Mouse (Mus musculus) spleen, adult 18-20 months (tissue): ENCODE measurements at regions not wholly inside any gene's neighbourhood (a gene's known extent, or its start where the extent isn't known, plus 50 kb on each side); places are given as distances from the start of the nearest gene placed in this dataset.

Experiments used
- DNase-seq, 2 experiments: peaks; one replicate each; pipeline ENCODE4 v3.0.0; 2022; ENCODE audit warnings: mixed read lengths in 2 of 2

DNA sequence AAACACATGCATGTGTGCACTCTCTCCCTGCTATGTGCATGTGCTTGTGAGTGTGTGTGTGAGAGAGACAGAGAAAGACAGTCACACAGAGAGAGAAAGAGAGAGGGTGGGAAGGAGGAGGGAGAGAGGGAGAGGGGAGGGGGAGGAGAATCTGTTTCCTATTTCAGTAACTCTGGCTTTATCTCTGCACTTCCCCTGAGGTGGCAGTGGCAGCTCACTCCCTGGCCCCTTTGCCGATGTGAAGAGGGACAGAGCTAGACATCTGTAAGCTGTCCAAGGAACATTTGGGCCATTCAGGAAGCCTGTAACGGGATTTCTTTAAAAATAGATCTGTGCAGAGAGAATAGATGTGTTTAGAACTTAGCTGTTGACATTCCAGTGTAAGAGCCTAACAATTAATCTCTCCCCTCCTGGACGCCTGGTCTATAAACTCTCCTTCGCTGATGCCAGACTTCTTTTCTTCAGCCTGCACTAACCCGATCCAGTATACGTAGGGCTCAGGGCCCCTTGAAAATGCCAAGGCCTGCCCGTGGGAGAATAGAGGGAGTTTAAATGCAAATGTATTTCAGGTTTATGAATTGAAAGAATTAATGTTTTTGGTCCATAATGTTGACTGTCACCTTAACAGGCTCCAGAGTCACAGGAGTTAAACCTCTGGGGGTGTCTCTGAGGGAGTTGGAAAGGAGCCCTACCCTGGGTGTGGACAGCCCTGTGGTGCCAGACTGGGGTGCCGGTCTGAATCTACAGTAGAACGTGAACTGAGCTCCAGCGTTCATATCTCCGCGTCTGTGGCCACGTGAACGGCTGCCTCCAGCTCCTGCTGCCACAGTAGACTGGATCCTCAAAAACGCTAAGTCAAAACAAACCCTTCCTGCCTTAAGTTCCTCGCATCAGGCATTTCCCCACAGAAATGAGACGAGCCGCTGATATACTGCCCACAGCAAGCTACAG, 336.6 kb upstream of the Gm10131 start:
- DNase-seq, result no peak

DNA sequence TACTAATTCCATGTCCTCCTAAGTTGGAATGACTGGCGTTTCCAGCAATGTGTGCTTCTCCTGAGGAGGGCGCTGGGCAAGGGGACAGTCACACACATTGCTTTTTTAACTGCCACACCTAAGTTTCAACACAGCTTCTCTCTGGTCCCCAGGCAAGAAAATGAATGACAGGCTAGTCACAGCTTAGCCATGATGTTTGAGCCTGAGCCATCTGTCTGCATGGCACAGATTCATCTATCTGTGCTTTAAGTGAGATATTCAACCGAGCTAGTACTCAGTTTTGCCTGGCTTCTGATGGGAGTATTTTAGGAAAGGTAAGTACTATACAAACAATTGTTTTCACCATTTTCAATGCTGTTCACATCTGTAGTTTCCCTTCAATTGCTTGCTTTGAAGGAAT, 331.2 kb upstream of the Gm10131 start:
- DNase-seq, result no peak

DNA sequence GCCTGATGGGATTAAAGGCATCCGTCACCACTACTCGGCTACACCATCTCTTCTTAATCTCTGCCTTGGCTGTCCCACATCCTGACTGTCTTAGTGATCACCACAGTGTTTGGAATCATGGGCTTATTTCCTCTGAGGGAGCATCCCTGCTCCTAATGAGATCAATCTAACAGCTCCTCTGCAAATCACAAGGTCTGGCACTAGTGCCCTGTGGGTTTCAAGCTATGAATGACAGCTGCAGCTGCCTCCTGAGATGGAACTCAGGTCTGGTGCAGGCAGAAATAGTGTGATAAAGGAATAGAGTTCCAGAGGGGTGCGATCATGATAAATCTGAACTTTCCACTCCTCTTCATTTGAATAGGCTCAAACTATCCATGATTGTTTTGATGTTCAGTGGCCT, 330.2 kb upstream of the Gm10131 start:
- DNase-seq, result no peak

DNA sequence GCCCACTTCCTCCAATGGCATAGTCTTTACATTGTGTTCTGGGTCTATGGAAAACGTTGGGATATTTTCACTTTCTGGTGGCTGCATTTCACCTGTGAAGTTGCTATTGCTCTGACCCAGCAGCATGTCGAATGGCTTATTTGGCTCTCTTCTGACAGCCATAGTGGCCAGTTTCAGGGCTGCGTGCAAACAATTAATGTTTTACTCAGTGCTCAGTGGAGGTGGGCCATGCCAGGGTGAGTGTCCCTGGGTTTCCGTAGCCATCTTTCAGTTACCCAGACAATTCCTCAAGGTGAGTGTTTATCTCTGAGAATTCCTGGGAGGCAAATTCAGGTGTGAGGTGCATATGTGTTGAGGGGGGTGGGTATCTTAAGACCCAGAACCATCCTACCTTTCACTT, 329.2 kb upstream of the Gm10131 start:
- DNase-seq, result no peak

DNA sequence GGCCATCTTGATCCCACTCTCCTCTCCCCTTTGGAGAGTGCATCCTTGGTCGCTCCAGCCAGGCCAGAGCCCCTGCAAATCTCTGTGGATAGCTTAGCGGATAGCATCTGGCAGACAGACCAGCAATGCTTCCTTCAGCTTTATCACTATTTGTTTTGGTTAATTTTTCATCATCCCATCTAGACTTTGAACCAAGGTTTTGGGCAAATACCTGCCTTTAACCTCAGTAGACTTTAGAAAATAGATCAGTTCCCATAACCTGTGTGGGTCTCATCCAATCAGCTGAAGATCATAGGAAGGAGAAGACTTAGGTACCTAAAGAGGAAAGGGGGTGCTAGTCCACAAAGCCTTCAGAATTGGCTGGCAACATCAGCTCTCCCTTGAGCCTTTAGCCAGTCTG, 327.2 kb upstream of the Gm10131 start:
- no peak for DNase-seq

DNA sequence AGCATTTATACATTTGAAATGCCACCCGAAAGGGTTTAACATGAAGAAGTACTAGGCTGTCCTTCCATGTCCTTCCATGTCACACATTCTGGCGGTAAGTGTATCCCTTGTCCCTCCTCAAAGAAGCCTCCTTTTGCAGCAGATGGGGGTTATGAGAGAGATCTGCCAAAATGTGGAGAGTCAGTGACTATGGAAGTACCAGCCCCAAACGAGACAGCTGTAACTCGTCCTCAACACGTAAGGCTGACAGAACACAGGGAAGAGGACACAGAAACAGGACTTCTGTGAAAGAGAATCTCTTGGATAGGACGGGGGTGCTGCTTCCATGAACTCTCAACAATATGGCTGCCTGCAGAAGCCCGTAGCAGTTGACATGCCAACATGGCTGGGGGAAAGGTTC, 320.4 kb upstream of the Gm10131 start:
- DNase-seq, result no peak

DNA sequence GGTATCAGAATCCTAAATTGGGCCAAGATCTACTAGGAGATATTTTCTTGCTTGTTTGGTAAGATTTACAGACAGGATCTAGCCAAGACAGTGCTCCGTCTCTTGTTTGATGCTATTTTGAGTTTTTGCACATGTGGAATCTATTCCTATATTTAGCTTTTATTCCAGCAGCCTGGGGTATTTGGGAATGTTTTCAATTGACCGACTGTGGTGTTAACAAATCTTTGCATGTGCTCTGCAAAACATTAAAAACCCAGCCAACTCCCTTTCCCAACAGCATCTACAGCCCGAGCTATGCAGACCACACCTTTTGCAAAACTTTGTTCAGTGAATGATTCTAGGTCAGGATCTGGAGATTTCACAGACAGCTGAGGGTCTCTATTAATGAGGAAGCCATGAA, 317.7 kb upstream of the Gm10131 start:
- DNase-seq, result no peak

DNA sequence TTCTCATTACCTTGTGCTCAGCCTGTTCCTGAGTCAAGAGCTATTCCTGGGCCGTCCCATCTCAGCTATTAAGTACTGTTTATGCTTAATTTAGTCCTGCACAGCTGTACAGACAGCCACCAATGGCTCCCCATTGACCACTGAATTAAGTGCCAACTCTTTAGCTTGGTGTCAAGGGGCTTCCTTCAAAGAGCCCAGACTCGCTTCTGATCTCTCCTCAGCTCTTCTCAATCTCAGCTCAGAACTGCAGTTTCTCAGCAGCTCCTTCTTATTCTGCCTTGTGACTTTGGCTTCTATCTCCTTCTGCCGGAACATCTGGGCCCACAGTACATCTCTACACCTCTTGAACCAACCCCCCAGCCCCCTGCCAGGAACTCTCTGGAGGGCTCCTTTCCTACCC, 290.0 kb upstream of the Gm10131 start:
- DNase-seq, result no peak

DNA sequence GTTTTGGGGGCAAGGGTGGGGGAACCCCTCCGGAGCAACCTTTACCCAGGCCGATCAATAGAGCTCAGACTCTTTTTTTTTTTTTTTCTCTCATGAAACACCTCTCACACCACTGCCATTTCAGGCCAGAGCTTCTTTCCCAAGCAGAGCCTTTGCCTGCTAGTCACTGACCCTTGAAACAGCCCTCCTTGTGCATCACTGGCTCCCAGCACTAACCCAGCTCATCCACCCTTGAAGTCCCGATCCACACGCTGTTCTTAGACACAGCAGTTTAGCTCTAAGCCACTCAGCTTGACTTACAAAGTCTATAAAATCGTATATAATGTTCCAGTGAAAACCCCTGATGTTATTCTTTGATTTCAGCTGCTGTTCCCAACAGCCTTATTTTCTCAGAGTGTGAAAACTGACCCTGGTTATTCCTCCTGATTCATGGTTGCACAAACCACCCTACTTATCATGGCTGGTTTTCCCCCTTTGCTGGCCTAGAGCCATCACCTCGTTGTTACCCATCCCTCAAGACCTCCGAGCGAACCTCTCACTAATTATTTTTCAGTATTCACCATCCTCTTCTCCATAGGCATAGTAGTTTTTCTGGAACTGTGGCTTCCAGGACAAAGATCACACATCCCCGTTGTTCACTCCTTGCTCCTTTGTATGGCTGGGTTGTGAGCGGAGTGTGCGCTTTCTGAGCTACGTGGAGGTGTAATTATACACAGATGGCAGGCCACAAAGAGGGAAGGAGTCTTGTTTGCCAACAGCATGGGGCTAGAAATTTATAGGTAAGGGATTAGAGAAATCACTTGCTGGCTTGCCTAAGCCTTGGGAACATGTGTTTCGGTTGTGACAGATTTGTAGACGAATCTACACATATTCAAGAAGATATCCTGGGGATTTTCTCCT, 287.6 kb upstream of the Gm10131 start:
- DNase-seq, result no peak

DNA sequence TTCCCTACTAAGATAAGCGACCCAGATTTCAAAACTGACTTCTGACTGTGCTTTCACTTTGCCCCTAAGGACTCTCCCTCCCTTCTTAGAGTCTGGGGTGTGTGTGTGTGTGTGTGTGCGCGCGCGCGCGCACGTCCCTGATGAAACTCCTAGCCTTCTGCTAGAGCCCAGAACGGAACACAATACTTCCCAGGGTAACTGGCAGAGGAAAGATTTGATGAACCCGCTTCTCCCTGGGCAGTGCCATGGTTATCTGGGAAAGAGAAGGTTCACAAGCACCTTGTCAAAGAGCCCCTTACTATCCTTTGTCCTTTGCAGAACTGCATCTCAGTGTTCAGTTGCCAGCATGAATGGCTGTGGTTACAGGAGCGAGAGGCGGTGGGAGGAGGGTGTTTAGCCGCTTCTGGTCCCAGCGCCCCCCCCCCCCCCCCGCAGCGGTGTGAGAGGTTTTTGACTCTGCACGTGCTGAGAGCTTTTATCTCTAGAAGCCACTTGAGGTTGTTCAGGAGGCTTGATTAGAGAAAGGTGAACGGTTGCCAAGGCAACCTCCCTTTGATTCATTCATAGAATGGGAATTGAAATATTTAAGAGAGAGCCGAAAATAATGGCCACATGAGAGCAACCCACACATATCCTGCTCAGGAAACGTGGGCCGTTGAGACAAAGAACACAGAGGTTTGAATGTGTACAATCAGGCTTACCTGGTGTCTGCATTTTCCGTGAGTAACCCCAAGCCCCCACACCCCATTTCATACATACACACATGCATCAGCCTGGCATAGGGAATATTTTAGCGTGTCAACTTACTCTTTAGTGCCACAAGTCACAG, 286.3 kb upstream of the Gm10131 start:
- DNase-seq, result no peak

DNA sequence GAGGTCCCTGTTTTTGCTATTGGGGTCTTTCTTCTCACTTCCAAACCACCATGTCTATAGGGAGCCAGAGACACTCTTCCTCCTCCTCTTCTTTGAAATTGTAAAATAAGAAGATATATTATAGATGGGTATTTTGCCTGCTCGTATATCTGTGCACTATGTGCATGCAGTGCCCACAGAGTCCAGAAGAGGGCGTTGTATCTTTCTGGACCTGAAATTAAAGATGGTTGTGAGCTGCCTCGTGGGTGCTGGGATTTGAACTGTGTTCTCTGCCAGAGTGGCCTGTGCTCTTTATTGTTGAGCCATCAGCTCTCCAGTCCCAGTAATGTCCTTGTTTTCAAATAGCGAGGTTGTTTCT, 285.7 kb upstream of the Gm10131 start:
- DNase-seq, result no peak

DNA sequence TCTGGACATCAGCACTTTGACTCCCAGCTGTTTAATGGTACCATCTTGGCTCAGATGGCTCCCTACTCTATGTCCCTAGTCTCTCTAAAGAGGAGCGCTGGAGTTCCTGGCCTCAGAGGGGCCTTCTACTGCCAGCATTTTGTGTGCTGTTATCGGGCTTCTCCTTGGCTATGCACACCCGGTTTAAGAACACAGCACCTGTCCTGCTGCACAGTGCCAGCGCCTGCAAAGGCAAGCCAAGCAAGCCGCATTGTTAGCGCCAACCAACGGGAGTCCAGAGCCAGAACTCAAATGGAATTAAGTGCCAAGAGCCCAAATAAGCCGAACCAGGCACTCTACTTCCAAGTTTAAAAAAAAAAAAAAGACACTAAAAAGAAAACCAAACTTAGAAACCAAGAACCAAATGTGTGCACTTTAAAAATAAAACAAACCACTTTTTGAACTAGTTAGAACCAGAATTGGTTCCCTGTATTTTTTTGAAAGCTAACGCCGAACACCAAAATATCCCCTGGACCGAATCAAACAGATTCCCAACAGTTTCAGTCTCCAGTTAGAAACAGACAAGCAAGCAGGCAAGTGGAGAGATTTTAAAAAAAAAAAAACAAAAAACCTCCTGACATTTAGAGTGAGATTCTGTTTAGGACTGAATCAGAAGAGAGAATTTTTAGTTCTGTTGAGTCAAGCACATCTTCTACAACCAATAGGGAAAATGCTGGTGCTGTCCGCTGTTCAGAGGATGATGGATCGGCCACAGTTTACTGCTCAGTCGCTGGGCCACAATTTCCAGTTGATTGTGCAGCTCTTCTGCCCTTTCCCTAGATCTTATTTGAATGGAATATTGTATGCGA, 281.7 kb upstream of the Gm10131 start:
- no peak for DNase-seq

DNA sequence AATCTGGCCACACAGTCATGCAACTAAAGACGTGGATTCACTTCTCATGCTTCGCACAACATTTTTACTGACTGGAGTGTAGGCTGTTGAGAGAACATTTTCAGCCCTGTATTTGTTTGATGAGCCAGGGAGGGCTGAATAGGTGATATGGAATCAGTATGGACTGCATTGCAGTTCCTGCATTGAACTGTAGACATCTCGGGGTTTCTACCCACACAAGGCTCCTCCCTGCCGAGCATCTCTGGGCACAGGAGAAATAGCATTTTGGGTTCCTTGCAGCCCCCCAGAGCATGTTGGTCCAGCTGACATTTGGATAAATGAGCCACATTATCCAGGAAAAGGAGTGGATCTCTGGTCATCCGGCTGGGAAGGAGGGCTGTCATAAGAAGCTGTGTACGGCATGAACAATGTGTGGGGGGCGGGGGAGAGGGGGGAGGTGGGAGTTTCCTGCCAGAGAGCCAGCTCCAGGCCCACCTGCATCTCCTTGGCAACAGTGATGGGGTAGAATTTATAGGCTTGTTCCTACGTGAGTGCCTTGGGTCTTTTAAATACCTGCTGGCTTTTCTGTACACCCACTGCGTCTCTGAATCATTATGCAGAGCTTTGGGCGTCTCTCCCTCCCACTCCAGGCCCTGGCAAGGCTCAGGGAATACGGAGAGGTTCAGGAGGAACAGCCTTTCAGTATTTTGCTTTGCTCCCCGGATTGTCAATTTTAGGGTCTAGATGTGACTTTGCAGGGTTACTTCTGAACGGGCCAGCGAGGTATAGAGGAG, 280.9 kb upstream of the Gm10131 start:
- DNase-seq, result no peak

DNA sequence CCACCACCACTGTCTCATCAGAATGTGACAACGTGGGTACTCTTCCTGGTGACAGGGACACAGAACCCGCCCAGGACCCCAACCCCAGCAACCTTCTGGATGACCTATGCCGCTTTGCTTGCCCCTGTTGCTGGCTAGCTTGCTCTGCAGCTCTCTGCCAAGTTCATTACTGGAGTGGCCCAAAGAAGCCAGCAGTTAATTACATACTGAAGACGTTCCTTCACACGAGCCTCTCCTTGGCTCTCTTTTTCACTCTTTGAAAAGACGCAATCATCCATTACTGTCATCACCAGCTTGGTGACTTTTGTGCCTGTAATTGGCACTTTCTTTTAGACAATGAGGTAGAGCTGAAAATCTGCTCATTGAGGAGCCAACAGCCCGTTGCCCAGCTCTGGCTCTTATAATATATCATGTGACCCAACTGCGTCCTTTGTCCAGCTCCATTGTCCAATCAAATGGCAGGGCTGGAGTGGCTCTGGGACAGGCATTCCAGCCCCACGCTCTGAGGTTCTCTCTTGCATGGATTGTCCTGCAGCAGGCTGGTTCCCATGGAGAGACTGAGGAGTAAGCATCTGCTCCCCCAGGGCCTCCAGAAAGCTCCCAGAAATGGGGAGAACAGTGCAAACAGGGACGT, 274.4 kb upstream of the Gm10131 start:
- no peak for DNase-seq

DNA sequence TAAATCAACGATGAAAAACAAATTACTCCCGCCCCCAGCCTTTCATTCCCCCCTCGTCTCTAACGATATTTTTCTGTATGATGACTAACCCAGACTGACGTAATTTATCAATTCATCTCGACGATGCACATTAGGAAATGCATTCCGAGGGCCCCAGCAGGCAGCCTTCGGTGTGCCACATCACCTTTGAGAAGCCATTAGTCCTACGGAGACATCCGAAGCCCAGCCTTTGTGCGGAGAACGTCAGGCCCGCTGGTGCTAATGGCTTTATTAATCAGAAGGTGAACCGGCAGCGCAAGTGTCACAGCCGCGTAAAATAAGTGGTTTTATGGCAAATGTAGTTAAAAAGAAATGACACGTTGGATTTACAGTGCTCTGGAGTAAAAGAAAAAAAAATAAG, 269.1 kb upstream of the Gm10131 start:
- DNase-seq, result no peak

DNA sequence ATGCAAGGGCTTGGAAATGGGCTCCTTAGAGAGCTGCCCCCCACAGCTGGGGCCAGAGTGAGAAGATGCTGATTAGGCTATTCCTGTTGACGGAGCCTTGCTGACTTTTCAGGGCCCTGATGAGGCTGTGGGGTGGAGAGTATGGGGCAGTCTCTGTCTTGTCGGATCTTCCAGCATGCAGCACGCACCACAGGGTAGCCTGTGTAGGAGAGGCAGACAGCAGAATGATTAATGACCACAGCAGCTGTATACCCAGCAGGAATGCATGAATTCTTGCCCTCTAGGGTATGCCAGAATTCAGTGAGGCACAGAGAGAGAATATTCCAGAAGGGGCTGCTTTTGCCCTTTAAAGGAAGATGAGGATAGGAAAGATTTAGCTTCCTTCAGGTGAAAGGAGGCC, 265.6 kb upstream of the Gm10131 start:
- DNase-seq, result no peak

DNA sequence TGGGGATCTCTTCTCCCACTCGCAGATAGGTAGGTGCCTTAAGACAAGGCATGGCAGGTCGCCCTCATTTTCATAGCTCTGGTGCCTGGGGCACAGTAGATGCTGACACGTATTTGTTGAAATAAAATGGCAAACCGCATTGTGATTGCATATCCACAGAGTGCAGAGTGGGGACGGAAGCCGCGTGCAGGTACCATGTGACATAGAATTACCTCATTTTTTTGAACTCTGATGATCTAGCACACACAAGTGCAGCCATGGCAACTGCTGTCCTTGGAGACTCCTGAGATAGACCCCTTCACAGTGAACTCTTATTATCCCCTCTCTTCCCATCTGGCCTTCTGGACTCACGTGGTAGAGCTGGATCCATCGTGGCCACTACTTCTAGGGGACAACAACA, 262.7 kb upstream of the Gm10131 start:
- no peak for DNase-seq

DNA sequence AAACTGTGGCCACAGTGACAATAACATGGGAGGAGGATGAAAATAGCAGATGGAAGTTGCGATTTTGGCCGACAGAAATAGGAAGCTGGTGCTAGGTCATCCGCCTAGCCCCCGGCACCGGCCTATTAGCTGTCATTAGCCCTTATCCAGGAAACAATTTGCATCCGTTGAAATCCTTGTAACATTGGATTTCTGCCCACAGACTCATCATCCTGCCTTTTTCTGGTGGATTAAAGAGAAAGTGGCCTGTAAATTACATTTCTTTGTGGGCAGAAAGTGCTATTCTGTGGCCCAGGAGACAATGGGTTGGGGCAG, 261.1 kb upstream of the Gm10131 start:
- DNase-seq, result no peak

DNA sequence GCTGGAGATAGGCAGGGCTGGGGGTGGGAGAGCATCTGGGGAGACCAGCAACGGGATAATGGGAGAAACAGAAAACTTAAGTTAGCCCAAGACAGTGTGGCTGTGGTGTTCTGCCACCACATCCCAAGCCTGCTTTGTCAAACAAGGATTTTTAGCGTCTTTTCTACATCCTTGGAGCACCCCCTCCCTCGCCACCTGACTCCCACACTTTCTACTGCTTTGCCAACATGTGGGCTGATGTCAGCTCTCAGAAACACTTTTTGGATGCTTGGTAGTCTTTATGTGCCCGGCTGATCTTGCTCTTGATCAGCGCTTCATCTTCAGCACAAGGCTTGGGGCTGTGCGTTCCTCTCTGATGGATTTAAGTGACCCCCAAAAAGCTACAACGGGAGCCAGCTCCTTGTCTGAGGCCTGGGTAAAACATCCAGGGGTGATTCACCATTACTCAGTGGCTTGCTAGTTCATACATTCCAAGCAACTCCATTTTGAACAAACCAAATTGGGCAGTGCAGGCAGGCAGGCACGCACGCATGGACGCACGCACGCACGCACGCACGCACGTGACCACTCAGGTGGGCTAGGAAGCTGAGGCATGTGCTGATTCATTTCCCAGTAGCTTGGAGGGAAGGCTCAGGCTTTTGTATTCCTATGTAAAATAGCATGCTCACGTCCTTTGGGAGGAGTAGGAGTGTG, 260.6 kb upstream of the Gm10131 start:
- DNase-seq, result no peak

DNA sequence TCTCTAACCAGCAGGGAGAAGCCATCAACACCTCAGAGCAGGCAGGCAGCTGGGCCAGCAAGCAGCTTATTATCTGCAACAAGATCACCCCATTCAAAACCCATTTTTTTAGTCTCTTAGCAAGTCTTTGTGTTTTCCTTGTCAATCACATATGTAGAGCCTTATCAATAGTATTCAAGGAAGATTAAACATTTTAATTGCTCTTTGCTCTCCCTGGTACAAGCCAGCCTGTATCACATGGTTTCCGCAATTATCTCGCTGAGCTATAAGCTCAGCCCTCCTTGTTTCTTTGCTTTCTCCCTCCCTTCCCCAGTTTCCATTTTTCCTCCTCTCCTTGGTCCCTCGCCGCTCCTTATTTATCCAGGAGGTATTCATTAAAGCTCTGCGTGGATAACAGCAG, 259.9 kb upstream of the Gm10131 start:
- no peak for DNase-seq
